Mouse (Mus musculus) limb, embryonic 14.5 days (tissue): ENCODE results near the gene Slc36a2. TPM values are rescaled to one million over a fixed set of nuclear protein-coding genes. Genes with fewer than 3 reads are reported as not detected.

Source experiments
- ATAC-seq: fragments of 200-750 bp; cut with Nextera tagmentation; 2 replicates; pipeline ENCODE4 v1.8.0; 2017; ENCODE audit warnings: low read depth, moderate number of reproducible peaks, moderate TSS enrichment; ENCODE audit not compliant: low FRiP score
- DNase-seq: peaks from one replicate; pipeline ENCODE4 v3.0.0-alpha.2; 2015; ENCODE audit warnings: low spot score
- H3K27ac ChIP-seq: fragments of 300-500 bp; sonication (generic); replicated peaks from 2 replicates; pipeline ENCODE4 v1.5.1; 2014; ENCODE audit warnings: low read depth, mild to moderate bottlenecking, low read length, moderate library complexity, mixed read lengths
- H3K27me3 ChIP-seq: fragments of 300-500 bp; sonication (generic); 2 replicates; pipeline ENCODE4 v1.6.1; 2014; ENCODE audit warnings: low read length, mixed read lengths; ENCODE audit not compliant: control insufficient read depth, insufficient read depth
- H3K36me3 ChIP-seq: fragments of 300-500 bp; sonication (generic); 2 replicates; pipeline ENCODE4 v1.6.1; 2014; ENCODE audit warnings: mild to moderate bottlenecking, low read length, moderate library complexity, mixed read lengths; ENCODE audit not compliant: control insufficient read depth, insufficient read depth
- H3K4me1 ChIP-seq: fragments of 300-500 bp; sonication (generic); 2 replicates; pipeline ENCODE4 v1.6.1; 2014; ENCODE audit warnings: antibody characterized with exemption, low read length, mixed read lengths; ENCODE audit not compliant: control insufficient read depth, insufficient read depth
- H3K4me2 ChIP-seq: fragments of 300-500 bp; sonication (generic); replicated peaks from 2 replicates; pipeline ENCODE4 v1.6.1; 2014; ENCODE audit warnings: low read depth, mild to moderate bottlenecking, low read length, moderate library complexity; ENCODE audit not compliant: severe bottlenecking
- H3K4me3 ChIP-seq: fragments of 300-500 bp; sonication (generic); replicated peaks from 2 replicates; pipeline ENCODE4 v1.5.1; 2014; ENCODE audit warnings: low read length
- H3K9ac ChIP-seq: fragments of 300-500 bp; sonication (generic); 2 replicates; pipeline ENCODE4 v1.6.1; 2014; ENCODE audit warnings: mild to moderate bottlenecking, low read depth, low read length, moderate library complexity; ENCODE audit not compliant: severe bottlenecking
- H3K9me3 ChIP-seq: fragments of 300-500 bp; sonication (generic); 2 replicates; pipeline ENCODE4 v1.6.1; 2016; ENCODE audit warnings: low read length; ENCODE audit not compliant: control insufficient read depth
- POLR2A ChIP-seq: fragments of 200-500 bp; IDR thresholded peaks from 2 replicates; pipeline ENCODE4 v1.8.0; 2012; ENCODE audit warnings: inconsistent platforms, mild to moderate bottlenecking, moderate library complexity, borderline replicate concordance; ENCODE audit not compliant: insufficient read depth, insufficient read length; ENCODE audit errors: extremely low read depth
- WGBS: fragments of 180-500 bp; shearing (Covaris S2); extraction: QIAGEN DNeasy Blood & Tissue Kit; methylation state at CpG from one replicate; pipeline ENCODE4 v1.1.7; 2014; 5-methylcytosine and 5-hydroxymethylcytosine counted together
- polyA plus RNA-seq, 2 experiments: library from polyadenylated mRNA; depleted of rRNA in 1 of 2; stranded (reverse) in 1 of 2; unstranded in 1 of 2; fragments of >200 nt; fragmentation: Nextera tagmentation in 1 of 2; extraction: Ambion mirVana in 1 of 2; gene quantifications; 2 replicates each; pipeline versions ENCODE4 v1.2.1 to v1.2.3; 2012 to 2014

The Slc36a2 gene
- polyA plus RNA-seq, 2 experiments: 1.4 to 1.7 TPM

GRCm38 (mm10) chr11:55217880-55218279 lies 33.0 kb upstream of the Slc36a2 start:
- H3K4me1 ChIP-seq: no peaks in the 10 kb centered on the region
- no peaks in the 10 kb centered on the region for H3K27me3 ChIP-seq
- no peak for DNase-seq
- no peak for ATAC-seq
- no peak overlapping the region for H3K27ac ChIP-seq
- no peaks in the 10 kb centered on the region for H3K9me3 ChIP-seq
- 85% methylated on average over 7 of the region's 7 CpGs for WGBS
- TF ChIP-seq POLR2A: no peak
- no peak overlapping the region for H3K4me3 ChIP-seq
- peaks cover 23% of the 10 kb centered on the region for H3K36me3 ChIP-seq
- H3K4me2 ChIP-seq: no peak overlapping the region
- no peak overlapping the region for H3K9ac ChIP-seq

DNA sequence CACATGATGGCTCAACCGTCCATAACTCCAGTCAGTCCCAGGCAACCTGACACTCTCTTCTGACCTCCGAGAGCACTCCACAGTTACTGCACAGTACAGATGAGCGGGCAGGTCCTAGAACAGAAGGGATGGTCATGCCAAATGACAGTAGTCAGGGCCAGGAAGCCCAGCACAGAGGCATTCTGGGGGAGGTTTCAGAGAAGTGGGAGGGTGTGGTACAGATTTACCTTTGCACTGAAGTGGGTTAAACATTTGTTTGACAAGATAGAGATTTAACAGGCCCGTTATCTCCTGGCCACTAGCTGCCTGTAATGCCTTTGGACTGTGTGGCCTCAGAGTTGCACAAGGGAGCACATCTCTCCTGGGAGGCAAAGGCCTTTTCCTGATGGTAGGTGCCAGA lies 32.5 kb upstream of the Slc36a2 start:
- WGBS: 78% methylated on average over 4 of the region's 4 CpGs
- Histone ChIP-seq H3K4me3 (no peak overlapping the region), H3K36me3 (peaks cover 23% of the 10 kb centered on the region), H3K9ac (no peak overlapping the region), H3K27ac (no peak overlapping the region), H3K27me3 (no peaks in the 10 kb centered on the region), H3K4me1 (no peaks in the 10 kb centered on the region), H3K9me3 (no peaks in the 10 kb centered on the region), H3K4me2 (no peak overlapping the region)
- TF ChIP-seq POLR2A: no peak
- ATAC-seq (no peak), DNase-seq (no peak)

DNA sequence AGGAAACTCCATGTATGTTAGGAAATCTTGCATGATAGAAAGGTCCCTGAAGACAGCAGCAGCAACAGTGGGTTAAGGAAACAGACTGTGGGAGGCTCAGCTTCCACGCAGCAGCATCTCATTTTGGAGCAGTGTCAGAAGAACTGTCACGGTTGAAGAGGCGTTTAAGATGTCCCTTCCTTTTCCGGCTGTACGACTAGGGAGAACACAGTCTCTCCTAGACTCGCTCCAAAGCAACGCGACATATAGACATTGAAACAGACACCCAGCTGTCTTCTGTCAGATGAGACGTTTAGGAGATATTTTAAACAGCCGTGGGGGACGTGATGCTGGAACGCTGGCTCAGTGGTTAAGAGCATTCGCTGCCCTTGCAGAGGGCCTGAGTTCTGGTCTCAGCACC lies 32.0 kb upstream of the Slc36a2 start:
- DNase-seq (no peak), ATAC-seq (no peak)

DNA sequence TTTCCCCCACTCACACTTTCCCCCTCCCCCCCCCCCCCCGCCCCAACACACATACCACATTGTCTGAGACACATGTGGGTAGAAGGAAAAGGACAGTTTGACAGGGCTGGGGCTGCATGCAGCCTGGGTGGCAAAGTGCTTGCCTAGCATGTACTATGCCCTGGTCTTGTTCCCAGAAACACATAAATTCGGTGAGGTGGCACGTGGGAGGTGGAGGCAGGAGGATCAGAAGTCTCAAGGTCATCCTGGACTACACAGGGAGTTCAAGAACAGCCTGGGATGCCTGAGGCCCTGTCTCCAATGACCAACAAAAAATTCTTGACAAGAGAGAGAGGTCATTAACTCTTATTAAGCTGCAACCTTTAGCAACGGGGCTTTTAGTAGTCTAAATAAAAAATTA lies 31.2 kb upstream of the Slc36a2 start:
- no peak overlapping the region for H3K4me2 ChIP-seq
- no peak overlapping the region for H3K9ac ChIP-seq
- H3K4me1 ChIP-seq: no peaks in the 10 kb centered on the region
- ATAC-seq: no peak
- DNase-seq: no peak
- no peaks in the 10 kb centered on the region for H3K27me3 ChIP-seq
- H3K27ac ChIP-seq: no peak overlapping the region
- WGBS: 56% methylated on average over 3 of the region's 4 CpGs
- no peaks in the 10 kb centered on the region for H3K9me3 ChIP-seq
- H3K4me3 ChIP-seq: no peak overlapping the region
- peaks cover 12% of the 10 kb centered on the region; the same call in 1 of the 2 replicates for H3K36me3 ChIP-seq
- TF ChIP-seq POLR2A: no peak

More for the DNA sequence above, 32.0 kb upstream of the Slc36a2 start:
- WGBS: 82% methylated on average over 13 of the region's 13 CpGs
- no peak overlapping the region for H3K27ac ChIP-seq
- H3K36me3 ChIP-seq: peaks cover 17% of the 10 kb centered on the region
- no peaks in the 10 kb centered on the region for H3K4me1 ChIP-seq
- H3K4me2 ChIP-seq: no peak overlapping the region
- no peak for TF ChIP-seq POLR2A
- H3K9me3 ChIP-seq: no peaks in the 10 kb centered on the region
- H3K4me3 ChIP-seq: no peak overlapping the region
- no peak overlapping the region for H3K9ac ChIP-seq
- H3K27me3 ChIP-seq: no peaks in the 10 kb centered on the region

GRCm38 (mm10) chr11:55214978-55215377 lies 30.1 kb upstream of the Slc36a2 start:
- Histone ChIP-seq H3K9me3 (no peaks in the 10 kb centered on the region), H3K4me2 (no peak overlapping the region), H3K27ac (no peak overlapping the region), H3K36me3 (0 out of 2 replicates have a peak, but pooled peaks cover 4% of the 10 kb centered on the region), H3K27me3 (no peaks in the 10 kb centered on the region), H3K4me3 (no peak overlapping the region), H3K9ac (no peak overlapping the region), H3K4me1 (0 out of 2 replicates have a peak, but pooled peaks cover 2% of the 10 kb centered on the region)
- 81% methylated on average over 3 of the region's 3 CpGs for WGBS
- no peak for ATAC-seq
- no peak for TF ChIP-seq POLR2A
- no peak for DNase-seq

- no peaks in the 10 kb centered on the region for H3K27me3 ChIP-seq
- no peak overlapping the region for H3K4me2 ChIP-seq
- H3K4me1 ChIP-seq: peaks cover 10% of the 10 kb centered on the region; the same call in 1 of the 2 replicates
- DNase-seq (no peak), ATAC-seq (no peak)
- WGBS: 82% methylated on average over 5 of the region's 5 CpGs
- H3K27ac ChIP-seq: no peak overlapping the region
- no peak overlapping the region for H3K4me3 ChIP-seq
- H3K9me3 ChIP-seq: no peaks in the 10 kb centered on the region
- H3K9ac ChIP-seq: no peak overlapping the region
- H3K36me3 ChIP-seq: 0 out of 2 replicates have a peak, but pooled peaks cover 3% of the 10 kb centered on the region
- TF ChIP-seq POLR2A: no peak
Measured at GRCm38 (mm10) chr11:55214161-55214560, 29.3 kb upstream of the Slc36a2 start.
